Mouse (Mus musculus): ENCODE results near the gene Tmem140. TPM values are rescaled to one million over a fixed set of nuclear protein-coding genes. Genes with fewer than 3 reads are reported as not detected.

Gene Tmem140
- polyA plus RNA-seq, 1 experiment: 0.31 TPM

- no peak for TF ChIP-seq GATA1 (IDR thresholded peaks at IDR 0.05; ENCODE audit: low read length)
Measured at GRCm38 (mm10) chr6:34896168-34896780, 33.3 kb downstream of the Tmem140 start.

- no peak for TF ChIP-seq GATA1 (IDR thresholded peaks at IDR 0.05; ENCODE audit: low read length)
Measured at GRCm38 (mm10) chr6:34899127-34899526, 36.2 kb downstream of the Tmem140 start.

GRCm38 (mm10) chr6:34900990-34901389 is 38.0 kb downstream of the Tmem140 start:
- no peak for TF ChIP-seq GATA1 (IDR thresholded peaks at IDR 0.05; ENCODE audit: low read length)

GRCm38 (mm10) chr6:34901911-34902444 is 39.0 kb downstream of the Tmem140 start:
- no peak for TF ChIP-seq GATA1 (IDR thresholded peaks at IDR 0.05; ENCODE audit: low read length)

GRCm38 (mm10) chr6:34902578-34902977 is 39.6 kb downstream of the Tmem140 start:
- no peak for TF ChIP-seq GATA1 (IDR thresholded peaks at IDR 0.05; ENCODE audit: low read length)

GRCm38 (mm10) chr6:34903441-34903840 is 40.5 kb downstream of the Tmem140 start:
- TF ChIP-seq GATA1 (IDR thresholded peaks at IDR 0.05; ENCODE audit: low read length): no peak

- TF ChIP-seq GATA1 (IDR thresholded peaks at IDR 0.05; ENCODE audit: low read length): no peak
Measured at GRCm38 (mm10) chr6:34903851-34904250, 40.9 kb downstream of the Tmem140 start.

GRCm38 (mm10) chr6:34904361-34904760 is 41.4 kb downstream of the Tmem140 start:
- no peak for TF ChIP-seq GATA1 (IDR thresholded peaks at IDR 0.05; ENCODE audit: low read length)

- no peak for TF ChIP-seq GATA1 (IDR thresholded peaks at IDR 0.05; ENCODE audit: low read length)
Measured at GRCm38 (mm10) chr6:34906125-34906524, 43.2 kb downstream of the Tmem140 start.

GRCm38 (mm10) chr6:34906661-34907060 is 43.7 kb downstream of the Tmem140 start:
- no peak for TF ChIP-seq GATA1 (IDR thresholded peaks at IDR 0.05; ENCODE audit: low read length)

GRCm38 (mm10) chr6:34907121-34907614 is 44.2 kb downstream of the Tmem140 start:
- no peak for TF ChIP-seq GATA1 (IDR thresholded peaks at IDR 0.05; ENCODE audit: low read length)

- no peak for TF ChIP-seq GATA1 (IDR thresholded peaks at IDR 0.05; ENCODE audit: low read length)
Measured at GRCm38 (mm10) chr6:34907696-34908260, 44.8 kb downstream of the Tmem140 start.

- TF ChIP-seq GATA1 (IDR thresholded peaks at IDR 0.05; ENCODE audit: low read length): no peak
Measured at GRCm38 (mm10) chr6:34909631-34910345, 46.8 kb downstream of the Tmem140 start.

GRCm38 (mm10) chr6:34910371-34911219 is 47.6 kb downstream of the Tmem140 start, which contains the start of gene Wdr91:
Gene Wdr91, minus strand, starts transcription at chr6:34910876.
- no peak for TF ChIP-seq GATA1 (IDR thresholded peaks at IDR 0.05; ENCODE audit: low read length)

- TF ChIP-seq GATA1 (IDR thresholded peaks at IDR 0.05; ENCODE audit: low read length): no peak
Measured at GRCm38 (mm10) chr6:34913341-34914040, 50.5 kb downstream of the Tmem140 start.
